Mouse (Mus musculus): ENCODE measurements around the gene Dctpp1.

- TF ChIP-seq CTCF (IDR thresholded peaks at IDR 0.05; ENCODE audit: extremely low read depth, insufficient read length, insufficient replicate concordance, low read depth, low read length) (no peak), POLR2A (IDR thresholded peaks at IDR 0.05; ENCODE audit: low read depth, low read length) (no peak)
Measured at GRCm38 (mm10) chr7:127289306-127289705, 28.8 kb upstream of the Dctpp1 start.
